Mouse (Mus musculus) ZHBTc4 (cell line): ENCODE data around the gene Fanci.

Experiments
- DNase-seq: peaks from one replicate; pipeline ENCODE4 v3.0.0-alpha.2; 2011; ENCODE audit warnings: low read depth, low spot score

Fanci gene

GRCm38 (mm10) chr7:79463376-79464077, 71.8 kb downstream of the Fanci start:
- DNase-seq, result no peak

- peak; percentile 53 for DNase-seq
Observed at GRCm38 (mm10) chr7:79464776-79465420, 73.2 kb downstream of the Fanci start.

- DNase-seq, result peak; percentile 52
Observed at GRCm38 (mm10) chr7:79465461-79466044, 73.8 kb downstream of the Fanci start.

- peak; percentile 99 for DNase-seq
Observed at GRCm38 (mm10) chr7:79466053-79466901, 74.5 kb downstream of the Fanci start, which contains the start of gene Polg. Polg (minus strand) TSS chr7:79466362.

GRCm38 (mm10) chr7:79467951-79468350, 76.2 kb downstream of the Fanci start:
- DNase-seq, result no peak

DNA sequence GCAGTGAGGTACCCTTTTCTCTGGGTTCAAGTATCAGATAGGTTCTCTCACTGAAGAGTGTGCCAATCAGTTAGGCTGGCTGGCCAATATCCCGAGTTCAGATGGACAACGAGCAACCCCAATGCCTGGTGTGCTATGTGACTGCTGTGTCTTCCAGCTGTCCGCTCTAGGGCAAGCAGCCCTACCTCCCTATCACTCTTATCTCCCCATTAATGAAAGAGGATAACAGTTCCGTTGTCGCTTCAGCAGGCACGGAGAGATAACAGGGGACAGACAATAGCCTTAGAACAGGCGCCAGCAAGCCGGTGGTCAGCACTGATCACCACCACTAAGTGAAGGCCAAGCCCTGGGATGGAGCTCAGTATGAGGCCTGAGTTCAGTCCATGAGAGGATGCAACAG, 77.3 kb downstream of the Fanci start:
- DNase-seq, result no peak

GRCm38 (mm10) chr7:79469766-79470165, 78.0 kb downstream of the Fanci start:
- no peak for DNase-seq

GRCm38 (mm10) chr7:79470718-79471117, 79.0 kb downstream of the Fanci start:
- no peak for DNase-seq

GRCm38 (mm10) chr7:79471436-79471835, 79.7 kb downstream of the Fanci start:
- DNase-seq, result peak; percentile 38

DNA sequence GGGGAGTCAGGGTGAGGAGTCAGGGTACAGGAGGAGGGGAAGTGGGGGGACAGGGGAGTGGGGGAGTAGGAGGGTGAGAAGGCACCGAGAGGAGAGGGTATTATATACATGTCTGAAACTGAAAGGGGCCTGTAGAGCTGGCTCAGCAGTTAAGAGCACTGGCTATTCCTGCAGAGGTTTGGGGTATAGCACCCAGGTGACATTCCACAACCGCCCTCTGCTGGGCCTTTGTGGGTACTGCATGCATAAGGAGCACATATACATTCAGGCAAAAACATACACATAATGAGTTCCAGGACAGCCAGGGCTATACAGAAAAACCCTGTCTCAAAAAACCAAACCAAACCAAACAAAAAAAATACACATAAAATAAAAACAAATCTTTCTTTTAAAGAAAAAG, 81.1 kb downstream of the Fanci start:
- peak; percentile 89 for DNase-seq

- peak; percentile 92 for DNase-seq
Observed at GRCm38 (mm10) chr7:79473496-79474194, 81.9 kb downstream of the Fanci start.

DNA sequence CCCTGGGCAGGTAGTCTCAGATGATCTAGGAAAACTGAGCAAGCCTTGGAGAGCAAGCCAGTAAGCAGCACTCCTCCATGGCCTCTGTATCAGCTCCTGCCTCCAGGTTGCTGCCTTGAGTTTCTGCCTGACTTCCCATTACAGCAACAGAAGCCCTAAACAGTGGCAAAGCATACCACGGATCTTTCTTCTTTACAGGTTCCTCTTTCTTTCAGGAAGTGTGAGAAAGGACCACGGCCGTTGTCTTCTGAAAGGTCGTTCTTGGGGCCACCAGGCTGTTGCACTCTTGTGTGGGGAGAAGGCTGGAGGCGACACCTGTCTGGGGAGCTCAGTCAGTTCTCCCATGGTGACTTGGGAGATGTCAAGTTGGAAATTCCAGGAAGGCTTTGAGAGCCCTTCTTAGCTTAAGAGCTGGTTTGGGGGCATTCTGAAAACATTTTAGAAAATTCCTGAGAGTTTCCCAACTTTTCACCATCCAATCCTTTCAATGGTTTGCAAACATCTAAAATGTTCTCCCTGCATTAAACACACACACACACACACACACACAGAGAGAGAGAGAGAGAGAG, 83.2 kb downstream of the Fanci start:
- DNase-seq, result no peak

- no peak for DNase-seq
Observed at GRCm38 (mm10) chr7:79486528-79486927, 94.8 kb downstream of the Fanci start.

- DNase-seq, result peak; percentile 80
Observed at GRCm38 (mm10) chr7:79493915-79494314, 102.2 kb downstream of the Fanci start.

DNA sequence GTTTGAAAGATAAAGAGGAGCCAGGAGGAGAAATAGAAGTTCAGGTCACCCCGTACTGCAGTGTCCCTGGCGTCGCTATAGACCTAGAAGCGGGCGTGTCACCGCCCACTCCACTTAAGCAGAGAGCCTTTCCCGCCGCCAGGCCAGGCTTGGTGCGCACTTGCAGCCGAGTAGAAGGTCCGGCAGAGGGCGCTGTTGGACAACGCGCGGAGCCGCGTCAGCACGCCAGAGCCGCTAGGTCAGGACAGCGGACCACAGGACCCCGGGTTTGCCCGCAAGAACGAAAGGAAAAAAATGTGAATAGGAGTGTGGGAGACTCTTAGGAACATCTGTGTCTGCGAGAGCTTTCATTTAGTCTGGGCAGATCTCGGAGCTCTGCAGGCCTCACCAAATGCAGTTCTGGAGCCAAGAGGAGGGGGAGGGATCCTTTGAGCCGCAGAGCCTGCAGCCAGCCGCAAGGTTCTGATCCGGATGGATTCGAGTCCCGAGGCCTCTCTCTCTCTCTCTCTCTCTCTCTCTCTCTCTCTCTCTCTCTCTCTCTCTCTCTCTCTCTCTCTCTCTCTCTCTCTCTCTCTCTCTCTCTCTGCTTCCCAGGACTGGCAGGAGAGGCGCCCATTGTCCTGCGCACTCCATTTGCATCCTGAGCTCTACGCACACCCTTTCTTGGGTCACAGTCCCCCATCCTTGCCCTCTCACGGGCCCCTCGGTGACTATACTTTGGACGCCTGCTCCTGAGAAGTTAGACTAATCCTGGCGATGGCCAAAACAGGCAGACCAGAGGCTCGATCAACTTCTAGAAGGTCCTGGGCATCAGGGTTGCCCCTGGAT, 104.5 kb downstream of the Fanci start:
- DNase-seq, result peak; percentile 95

GRCm38 (mm10) chr7:79496816-79497328, 105.1 kb downstream of the Fanci start:
- no peak for DNase-seq

- DNase-seq, result peak; percentile 83
Observed at GRCm38 (mm10) chr7:79497701-79498115, 106.0 kb downstream of the Fanci start.

- DNase-seq, result no peak
Observed at GRCm38 (mm10) chr7:79498356-79498755, 106.6 kb downstream of the Fanci start.

DNA sequence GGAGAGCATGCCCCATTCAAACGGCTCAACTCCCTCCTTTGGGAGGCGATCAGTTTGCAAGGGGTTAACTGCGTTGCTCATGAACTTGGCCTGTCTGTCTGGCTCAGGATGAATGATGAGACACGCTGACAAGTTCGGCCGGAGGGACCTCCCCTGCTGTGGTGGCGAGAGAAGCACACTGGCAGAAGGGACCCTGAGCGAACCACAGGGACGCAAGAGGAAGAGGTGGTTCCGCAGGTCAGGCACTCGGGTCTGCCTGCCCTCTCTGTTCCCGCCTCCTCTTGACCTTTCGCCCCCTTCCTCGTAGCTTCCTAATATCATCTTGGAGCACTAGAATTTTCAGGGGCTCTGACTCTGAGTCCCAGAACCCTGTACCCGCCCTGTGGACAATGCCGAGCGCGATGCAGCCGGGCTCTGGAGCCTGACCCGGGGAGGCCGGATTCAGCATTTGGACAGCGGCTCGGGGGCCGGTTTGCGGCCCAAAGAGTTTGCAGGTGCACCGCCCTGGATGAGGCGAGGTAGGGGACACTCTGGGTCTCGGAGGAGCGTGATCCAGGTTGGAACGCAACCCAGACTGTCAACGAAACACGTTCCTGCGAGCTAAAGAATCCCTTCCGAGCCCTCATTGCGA, 107.4 kb downstream of the Fanci start:
- DNase-seq, result peak; percentile 76
